Mouse (Mus musculus) liver, postnatal 0 days (tissue): ENCODE measurements around the gene Rer1.

Source experiments
- CTCF ChIP-seq: sonication (generic); IDR thresholded peaks from 2 replicates; pipeline ENCODE4 v1.5.1; 2016; ENCODE audit warnings: antibody characterized with exemption, low read depth
- EP300 ChIP-seq: IDR thresholded peaks from 2 replicates; pipeline ENCODE4 v1.6.1; 2016; ENCODE audit warnings: antibody characterized with exemption, low read depth, mild to moderate bottlenecking

DNA sequence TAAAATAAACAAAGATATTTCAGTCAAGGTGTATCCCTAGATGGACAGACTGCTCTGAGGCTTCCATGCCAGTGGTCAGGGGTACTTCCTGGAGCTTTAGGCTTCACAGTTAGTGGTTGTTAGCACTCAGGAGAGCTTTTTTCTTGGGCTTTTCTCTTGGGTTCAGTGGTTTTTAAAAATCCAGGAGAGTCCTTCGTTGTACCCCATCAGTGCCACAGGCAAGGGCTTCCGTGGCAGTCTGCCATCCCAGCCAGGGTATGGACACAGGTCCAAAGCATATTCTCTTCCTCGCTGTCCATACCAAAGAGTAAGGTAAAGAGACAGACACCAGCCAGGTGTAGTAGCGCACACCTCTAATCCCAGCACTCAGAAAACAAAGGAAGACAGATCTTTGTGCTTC is 4.0 kb upstream of the Rer1 start:
- TF ChIP-seq CTCF (no peak), EP300 (no peak)
